Mouse (Mus musculus) activated CD4-positive, CD25-positive, alpha-beta regulatory T cell, adult 4 months (primary cell): ENCODE results near the gene Celf1. TPM values are rescaled to one million over a fixed set of nuclear protein-coding genes. Genes with fewer than 3 reads are reported as not detected.
"Not testable (repeated sequence)": the region's sequence is repeated elsewhere in the genome, so short reads cannot be mapped to it uniquely, and the experiment has no call there.

ENCODE experiments used
- ATAC-seq: one replicate; pipeline ENCODE4 v1.8.0; 2017
- polyA plus RNA-seq, 2 experiments: library from polyadenylated mRNA; unstranded; fragments of 100-300 nt; shearing (Covaris generic); gene quantifications; one replicate each; pipeline ENCODE4 v1.2.1; 2017

Gene Celf1
- polyA plus RNA-seq, 2 experiments from 2014 or later = 44.5 to 53.3 TPM

GRCm38 (mm10) chr2:91023956-91024355 is 83.8 kb downstream of the Celf1 start:
- no peak for ATAC-seq

- no peak for ATAC-seq
Measured at GRCm38 (mm10) chr2:91025081-91025516, 84.9 kb downstream of the Celf1 start.

- ATAC-seq = no peak
Measured at GRCm38 (mm10) chr2:91026491-91026890, 86.3 kb downstream of the Celf1 start.

GRCm38 (mm10) chr2:91027391-91028214 is 87.4 kb downstream of the Celf1 start:
- ATAC-seq = no peak

GRCm38 (mm10) chr2:91031216-91031615 is 91.0 kb downstream of the Celf1 start:
- ATAC-seq = no peak

- ATAC-seq = no peak
Measured at GRCm38 (mm10) chr2:91033000-91033399, 92.8 kb downstream of the Celf1 start.

GRCm38 (mm10) chr2:91035385-91035784 is 95.2 kb downstream of the Celf1 start, which contains the start of gene Rapsn:
Gene Rapsn, plus strand, starts transcription at chr2:91035620.
- ATAC-seq = no peak

GRCm38 (mm10) chr2:91041786-91042185 is 101.6 kb downstream of the Celf1 start:
- ATAC-seq = no peak

GRCm38 (mm10) chr2:91042651-91043398 is 102.6 kb downstream of the Celf1 start:
- ATAC-seq = peak; percentile 98

- ATAC-seq = no peak
Measured at GRCm38 (mm10) chr2:91044727-91045126, 104.5 kb downstream of the Celf1 start.

- ATAC-seq = not testable (repeated sequence)
Measured at GRCm38 (mm10) chr2:91045805-91046204, 105.6 kb downstream of the Celf1 start.

GRCm38 (mm10) chr2:91047359-91047758 is 107.2 kb downstream of the Celf1 start:
- ATAC-seq = no peak

- no peak for ATAC-seq
Measured at GRCm38 (mm10) chr2:91051917-91052316, 111.7 kb downstream of the Celf1 start.

GRCm38 (mm10) chr2:91052752-91053151 is 112.6 kb downstream of the Celf1 start:
- peak; percentile 22 for ATAC-seq

- ATAC-seq = peak; percentile 16
Measured at GRCm38 (mm10) chr2:91053181-91053933, 113.2 kb downstream of the Celf1 start.

- peak; percentile 94 for ATAC-seq
Measured at GRCm38 (mm10) chr2:91053934-91054382, 113.8 kb downstream of the Celf1 start, which contains the start of gene Psmc3. Gene Psmc3, plus strand, starts transcription at chr2:91054009.

- ATAC-seq = no peak
Measured at GRCm38 (mm10) chr2:91058435-91058834, 118.3 kb downstream of the Celf1 start.

GRCm38 (mm10) chr2:91059376-91059775 is 119.2 kb downstream of the Celf1 start:
- no peak for ATAC-seq

GRCm38 (mm10) chr2:91060544-91061355 is 120.6 kb downstream of the Celf1 start:
- no peak for ATAC-seq

GRCm38 (mm10) chr2:91061849-91062481 is 121.8 kb downstream of the Celf1 start:
- ATAC-seq = no peak
